Mouse (Mus musculus) kidney, embryonic 16.5 days (tissue): ENCODE results near the gene Slx4ip. TPM values are rescaled to one million over a fixed set of nuclear protein-coding genes. Genes with fewer than 3 reads are reported as not detected.
A peak's percentile ranks its signal among the peaks of the same experiment; 100 is the strongest.

ENCODE experiments used
- ATAC-seq: fragments of 200-750 bp; cut with Nextera tagmentation; 2 replicates; pipeline ENCODE4 v1.8.0; 2017; ENCODE audit warnings: moderate TSS enrichment; ENCODE audit not compliant: low FRiP score, low TSS enrichment
- H3K27ac ChIP-seq: fragments of 300-500 bp; sonication (generic); 2 replicates; pipeline ENCODE4 v1.5.1; 2014; ENCODE audit warnings: low read length
- H3K27me3 ChIP-seq: fragments of 300-500 bp; sonication (generic); 2 replicates; pipeline ENCODE4 v1.6.1; 2014; ENCODE audit warnings: low read length, control low read depth, mixed read lengths; ENCODE audit not compliant: insufficient read depth
- H3K36me3 ChIP-seq: fragments of 300-500 bp; sonication (generic); 2 replicates; pipeline ENCODE4 v1.6.1; 2014; ENCODE audit warnings: low read length, control low read depth, mixed read lengths; ENCODE audit not compliant: insufficient read depth
- H3K4me1 ChIP-seq: fragments of 300-500 bp; sonication (generic); 2 replicates; pipeline ENCODE4 v1.6.1; 2014; ENCODE audit warnings: low read length, control low read depth, mixed read lengths; ENCODE audit not compliant: insufficient read depth
- H3K4me2 ChIP-seq: fragments of 300-500 bp; sonication (generic); replicated peaks from 2 replicates; pipeline ENCODE4 v1.6.1; 2014; ENCODE audit warnings: low read depth, low read length
- H3K4me3 ChIP-seq: fragments of 300-500 bp; sonication (generic); 2 replicates; pipeline ENCODE4 v1.5.1; 2014; ENCODE audit warnings: mild to moderate bottlenecking, low read length
- H3K9ac ChIP-seq: fragments of 300-500 bp; sonication (generic); replicated peaks from 2 replicates; pipeline ENCODE4 v1.6.1; 2014; ENCODE audit warnings: low read length
- H3K9me3 ChIP-seq: fragments of 300-500 bp; sonication (generic); 2 replicates; pipeline ENCODE4 v1.6.1; 2016; ENCODE audit warnings: low read length, control low read depth
- WGBS: fragments of 180-500 bp; shearing (Covaris S2); extraction: QIAGEN DNeasy Blood & Tissue Kit; methylation state at CpG from one replicate; pipeline ENCODE4 v1.1.7; 2014; 5-methylcytosine and 5-hydroxymethylcytosine counted together
- polyA plus RNA-seq: library from polyadenylated mRNA; unstranded; fragments of >200 nt; fragmentation: Nextera tagmentation; extraction: Ambion mirVana; gene quantifications from 2 replicates; pipeline ENCODE4 v1.2.1, GENCODE M21; 2015

Gene Slx4ip
- polyA plus RNA-seq, 1 experiment from 2014 or later, result 6.5 TPM

GRCm38 (mm10) chr2:137014423-137014822 is 123.4 kb downstream of the Slx4ip start:
- Histone ChIP-seq H3K4me3 (no peak overlapping the region), H3K36me3 (no peaks in the 10 kb centered on the region), H3K9me3 (no peaks in the 10 kb centered on the region), H3K4me2 (no peak overlapping the region), H3K9ac (no peak overlapping the region), H3K4me1 (no peaks in the 10 kb centered on the region), H3K27me3 (no peaks in the 10 kb centered on the region), H3K27ac (no peak overlapping the region)
- no peak for ATAC-seq
- 74% methylated on average over 2 of the region's 2 CpGs for WGBS

- Histone ChIP-seq H3K9me3 (no peaks in the 10 kb centered on the region), H3K4me1 (no peaks in the 10 kb centered on the region), H3K36me3 (no peaks in the 10 kb centered on the region), H3K4me3 (no peak overlapping the region), H3K9ac (no peak overlapping the region), H3K4me2 (no peak overlapping the region), H3K27ac (no peak overlapping the region), H3K27me3 (no peaks in the 10 kb centered on the region)
- 64% methylated on average over 2 of the region's 2 CpGs for WGBS
- no peak for ATAC-seq
Observed at GRCm38 (mm10) chr2:137044122-137044521, 153.1 kb downstream of the Slx4ip start.

GRCm38 (mm10) chr2:137049367-137049766 is 158.3 kb downstream of the Slx4ip start:
- Histone ChIP-seq H3K4me1 (no peaks in the 10 kb centered on the region), H3K4me2 (no peak overlapping the region), H3K9ac (no peak overlapping the region), H3K9me3 (no peaks in the 10 kb centered on the region), H3K4me3 (no peak overlapping the region), H3K27ac (no peak overlapping the region), H3K27me3 (no peaks in the 10 kb centered on the region), H3K36me3 (no peaks in the 10 kb centered on the region)
- 56% methylated on average over 2 of the region's 2 CpGs for WGBS
- no peak for ATAC-seq

- no peaks in the 10 kb centered on the region for H3K36me3 ChIP-seq
- ATAC-seq, result no peak
- H3K4me1 ChIP-seq, result no peaks in the 10 kb centered on the region
- no peak overlapping the region for H3K9ac ChIP-seq
- H3K9me3 ChIP-seq, result no peaks in the 10 kb centered on the region
- WGBS, result 71% methylated on average over 1 of the region's 1 CpGs
- H3K27me3 ChIP-seq, result no peaks in the 10 kb centered on the region
- no peak overlapping the region for H3K4me3 ChIP-seq
- no peak overlapping the region for H3K27ac ChIP-seq
- no peak overlapping the region for H3K4me2 ChIP-seq
Observed at GRCm38 (mm10) chr2:137049906-137050305, 158.9 kb downstream of the Slx4ip start.

DNA sequence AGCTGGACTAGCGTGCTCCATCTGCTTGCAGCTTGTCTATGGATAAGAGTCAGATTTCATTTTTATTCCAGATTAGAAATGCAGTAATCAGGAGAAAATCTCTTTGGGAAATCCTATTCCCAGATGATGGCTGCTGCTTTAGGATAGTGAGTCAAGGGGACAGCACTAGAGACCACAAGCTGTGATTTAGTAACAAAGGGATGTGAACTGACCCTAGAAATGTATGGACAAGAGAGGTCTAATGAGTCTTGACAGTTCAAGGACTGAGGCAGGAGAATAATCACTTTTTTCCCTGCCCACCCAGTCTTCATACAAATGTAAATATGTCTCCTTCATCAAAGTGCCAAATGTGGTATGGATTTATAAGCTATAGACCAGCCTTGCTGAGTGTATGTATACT is 172.8 kb downstream of the Slx4ip start:
- 87% methylated on average over 1 of the region's 1 CpGs for WGBS
- H3K9ac ChIP-seq, result no peak overlapping the region
- H3K4me3 ChIP-seq, result no peak overlapping the region
- no peaks in the 10 kb centered on the region for H3K36me3 ChIP-seq
- H3K4me2 ChIP-seq, result no peak overlapping the region
- no peak overlapping the region for H3K27ac ChIP-seq
- no peaks in the 10 kb centered on the region for H3K27me3 ChIP-seq
- no peak for ATAC-seq
- peaks cover 13% of the 10 kb centered on the region for H3K4me1 ChIP-seq
- H3K9me3 ChIP-seq, result no peaks in the 10 kb centered on the region

GRCm38 (mm10) chr2:137064513-137064912 is 173.5 kb downstream of the Slx4ip start:
- H3K4me3 ChIP-seq, result no peak overlapping the region
- H3K4me2 ChIP-seq, result no peak overlapping the region
- no peak overlapping the region for H3K9ac ChIP-seq
- H3K4me1 ChIP-seq, result peaks cover 13% of the 10 kb centered on the region
- WGBS, result 54% methylated on average over 3 of the region's 3 CpGs
- no peaks in the 10 kb centered on the region for H3K9me3 ChIP-seq
- H3K36me3 ChIP-seq, result no peaks in the 10 kb centered on the region
- no peak; the same call in 1 of the 2 replicates for ATAC-seq
- no peak overlapping the region for H3K27ac ChIP-seq
- H3K27me3 ChIP-seq, result no peaks in the 10 kb centered on the region

DNA sequence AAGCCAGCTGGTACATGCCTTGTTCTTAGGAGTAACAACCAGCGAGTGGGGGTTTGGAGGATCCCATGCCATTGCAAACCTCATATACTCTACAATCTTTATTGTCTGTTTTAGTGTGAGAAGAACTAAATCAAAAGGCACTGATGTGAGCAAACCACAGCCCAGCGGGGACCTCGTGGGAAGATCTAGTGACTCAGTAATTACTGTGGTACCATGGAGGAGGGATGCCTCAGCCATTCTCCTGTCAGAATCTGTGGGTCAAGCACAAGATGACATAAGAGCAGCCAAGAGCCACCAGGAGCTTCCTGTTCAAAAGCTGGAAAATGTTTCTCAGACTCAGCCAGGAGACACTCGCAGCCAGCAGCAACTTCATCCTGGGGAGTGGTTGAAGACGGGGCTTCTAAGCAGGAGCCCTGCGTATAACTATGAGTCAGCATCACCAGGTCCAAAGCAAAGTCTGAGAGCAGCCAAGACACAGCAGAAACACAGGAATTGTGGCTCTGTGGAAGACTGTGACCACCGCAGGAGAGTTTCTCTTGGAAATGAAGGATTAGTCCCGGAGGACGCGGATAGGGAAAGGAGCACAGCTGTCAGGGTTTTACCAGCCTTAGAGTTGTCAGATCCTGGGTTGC is 176.6 kb downstream of the Slx4ip start:
- no peaks in the 10 kb centered on the region for H3K36me3 ChIP-seq
- H3K27ac ChIP-seq, result no peak overlapping the region
- no peaks in the 10 kb centered on the region for H3K27me3 ChIP-seq
- no peak overlapping the region for H3K4me2 ChIP-seq
- H3K4me1 ChIP-seq, result peaks cover 13% of the 10 kb centered on the region
- ATAC-seq, result no peak
- H3K9me3 ChIP-seq, result no peaks in the 10 kb centered on the region
- H3K4me3 ChIP-seq, result no peak overlapping the region
- H3K9ac ChIP-seq, result no peak overlapping the region
- 77% methylated on average over 10 of the region's 10 CpGs for WGBS

DNA sequence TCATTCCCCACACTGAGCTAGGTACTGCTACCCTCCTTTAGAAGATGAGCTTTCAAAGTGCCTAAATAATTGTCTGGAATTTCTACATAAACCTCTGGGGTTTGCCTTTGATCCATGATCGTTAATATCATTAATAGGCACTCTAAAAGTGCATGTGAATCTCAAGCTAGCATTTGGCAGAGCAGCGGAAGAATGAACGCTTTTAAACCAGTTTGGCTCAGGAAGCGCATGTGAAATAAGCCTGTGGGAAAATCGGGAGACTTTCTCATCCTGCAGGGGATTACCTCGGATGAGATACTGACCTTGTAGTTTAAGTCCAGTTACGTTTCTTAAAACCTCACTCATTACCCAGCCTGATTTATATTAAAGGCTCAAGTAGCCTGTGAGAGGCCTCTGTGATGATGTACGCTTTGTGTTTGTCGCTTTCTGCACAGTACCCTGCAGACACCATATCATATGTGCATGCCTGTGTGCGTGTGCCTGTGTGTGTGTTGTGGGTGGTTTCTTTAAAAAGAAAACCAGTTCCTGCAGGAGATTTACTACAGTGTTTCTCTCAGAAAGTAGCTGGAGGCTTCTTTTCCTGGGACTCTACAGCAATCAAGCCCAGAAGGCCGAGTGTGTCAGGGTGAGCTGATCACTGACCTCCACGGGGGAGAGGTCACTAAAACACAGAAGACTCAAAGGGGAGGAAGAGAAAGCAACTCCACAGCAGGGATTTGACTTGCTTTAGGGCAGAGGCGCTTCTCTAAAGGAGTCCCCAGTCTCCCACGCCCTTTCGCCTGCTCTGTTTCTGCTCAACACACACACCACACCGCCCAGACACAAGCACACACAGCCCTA is 182.7 kb downstream of the Slx4ip start:
- H3K9ac ChIP-seq, result no peak overlapping the region
- no peaks in the 10 kb centered on the region for H3K36me3 ChIP-seq
- H3K9me3 ChIP-seq, result no peaks in the 10 kb centered on the region
- H3K4me1 ChIP-seq, result peaks cover 14% of the 10 kb centered on the region
- peak; percentile 74 for ATAC-seq
- no peaks in the 10 kb centered on the region for H3K27me3 ChIP-seq
- H3K4me2 ChIP-seq, result no peak overlapping the region
- H3K4me3 ChIP-seq, result no peak overlapping the region
- peak overlapping the region; percentile 47; the same call in 1 of the 2 replicates for H3K27ac ChIP-seq
- WGBS, result 42% methylated on average over 16 of the region's 16 CpGs

DNA sequence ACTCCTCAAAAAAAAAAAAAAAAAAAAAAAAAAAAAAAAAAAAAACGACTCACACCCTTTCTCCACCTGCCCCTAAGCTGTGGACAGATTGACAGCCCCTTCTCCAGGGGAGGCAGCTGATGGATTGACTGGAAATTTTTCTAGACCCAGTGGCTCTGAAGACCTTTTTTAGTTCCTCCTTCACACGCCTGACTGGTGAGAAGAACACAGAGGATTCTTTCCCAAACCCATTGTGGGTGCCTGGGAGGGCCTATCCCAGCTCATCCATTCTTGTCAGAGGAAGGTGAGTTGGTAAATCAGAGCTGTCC is 183.2 kb downstream of the Slx4ip start:
- Histone ChIP-seq H3K27ac (no peak overlapping the region), H3K27me3 (no peaks in the 10 kb centered on the region), H3K9me3 (no peaks in the 10 kb centered on the region), H3K4me2 (no peak overlapping the region), H3K36me3 (no peaks in the 10 kb centered on the region), H3K9ac (no peak overlapping the region), H3K4me1 (peaks cover 20% of the 10 kb centered on the region), H3K4me3 (no peak overlapping the region)
- peak; percentile 42; the same call in 1 of the 2 replicates for ATAC-seq
- 59% methylated on average over 1 of the region's 2 CpGs for WGBS

DNA sequence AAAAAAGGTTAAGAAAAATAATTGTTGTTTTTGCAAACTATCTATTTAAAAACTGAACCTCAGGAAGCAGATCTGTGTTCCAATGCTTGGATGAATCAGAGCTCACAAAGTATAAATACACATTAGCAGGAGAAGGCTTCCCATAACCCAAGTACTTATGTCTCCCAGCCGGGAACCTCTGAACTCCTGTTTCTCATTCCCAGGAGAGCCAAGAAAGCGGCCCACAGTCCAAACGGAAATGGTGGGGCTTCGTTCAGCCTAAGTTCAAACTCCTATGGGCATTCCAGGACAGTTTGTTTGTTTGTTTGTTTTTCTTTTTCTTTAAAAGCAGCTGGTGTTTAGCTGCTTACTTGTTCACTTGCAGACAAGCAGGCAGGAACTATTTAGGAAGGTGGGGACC is 187.8 kb downstream of the Slx4ip start:
- 0 out of 2 replicates have a peak overlapping the region, but pooled peaks have one; percentile 3 for H3K27ac ChIP-seq
- H3K27me3 ChIP-seq, result no peaks in the 10 kb centered on the region
- no peak overlapping the region for H3K4me3 ChIP-seq
- H3K4me1 ChIP-seq, result peaks cover 41% of the 10 kb centered on the region
- no peak overlapping the region for H3K4me2 ChIP-seq
- H3K9ac ChIP-seq, result no peak overlapping the region
- no peak for ATAC-seq
- H3K36me3 ChIP-seq, result peaks cover 12% of the 10 kb centered on the region
- no peaks in the 10 kb centered on the region for H3K9me3 ChIP-seq
- 45% methylated on average over 4 of the region's 4 CpGs for WGBS
